Mouse (Mus musculus) B cell, adult 2 months (primary cell): ENCODE measurements around the gene Gm3187.
"Not testable (repeated sequence)": the region's sequence is repeated elsewhere in the genome, so short reads cannot be mapped to it uniquely, and the experiment has no call there.

ENCODE experiments used
- DNase-seq, 2 experiments: peaks; one replicate each; pipeline ENCODE4 v3.0.0; 2022

The Gm3187 gene

GRCm38 (mm10) chr14:5483907-5484306 is at the start of gene Gm3187:
Gene Gm3187, plus strand, starts transcription at chr14:5484207.
- not testable (repeated sequence) for DNase-seq

- not testable (repeated sequence) for DNase-seq
Measured at GRCm38 (mm10) chr14:5455367-5455766, 28.6 kb upstream of the Gm3187 start, which contains the start of gene Gm3194. Gene Gm3194, minus strand, starts transcription at chr14:5455467.

GRCm38 (mm10) chr14:5460469-5460868 is 23.5 kb upstream of the Gm3187 start:
- DNase-seq, result not testable (repeated sequence)

GRCm38 (mm10) chr14:5477730-5478129 is 6.3 kb upstream of the Gm3187 start, which contains the start of gene Gm8246:
Gene Gm8246, minus strand, starts transcription at chr14:5477830.
- not testable (repeated sequence) for DNase-seq

DNA sequence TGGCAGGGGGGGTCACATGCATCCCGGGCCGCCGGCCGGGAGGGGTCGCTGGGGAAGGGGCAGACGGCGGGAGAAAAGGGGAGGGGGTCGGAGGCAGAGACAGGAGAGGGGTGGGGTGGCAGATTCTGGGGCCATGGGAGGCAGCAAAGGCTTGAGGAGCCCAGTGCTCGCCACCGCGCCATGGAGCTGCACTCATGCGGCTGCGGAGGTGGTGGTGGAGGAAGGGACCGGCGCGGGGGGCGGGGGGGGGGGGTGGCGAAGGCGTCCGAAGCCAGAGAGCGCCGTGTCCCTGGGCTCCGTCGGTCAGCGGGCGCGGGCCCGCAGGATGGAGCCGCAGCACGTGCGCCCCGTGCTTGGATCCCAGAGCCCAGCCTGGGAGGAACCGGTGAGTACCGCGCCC is 17.4 kb downstream of the Gm3187 start, which contains the start of gene Gm3488:
TSS of gene Gm3488 (plus strand) at position 301 of the 400 bp plus-strand sequence.
- DNase-seq, result not testable (repeated sequence)

DNA sequence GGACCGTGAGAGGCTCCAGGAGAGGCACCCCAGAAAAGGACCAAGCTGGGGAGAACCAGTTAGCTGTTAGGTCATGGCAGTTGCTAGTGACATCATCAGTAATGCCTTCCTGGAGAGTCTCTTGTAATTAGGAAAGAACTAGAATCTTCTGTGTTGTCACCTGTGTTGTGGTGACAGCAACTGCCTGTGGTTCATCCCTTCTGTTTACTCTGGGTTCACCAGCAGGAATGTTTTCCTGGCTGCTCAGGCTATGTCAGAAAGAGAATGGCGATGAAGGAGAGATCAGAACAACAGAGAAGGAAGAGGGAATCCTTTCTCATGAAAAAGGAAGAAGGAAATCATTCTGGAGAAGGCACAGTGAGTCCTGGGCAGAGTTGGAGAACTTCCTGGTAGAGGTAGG is 54.2 kb downstream of the Gm3187 start, which contains the start of gene Gm3532:
TSS of gene Gm3532 (plus strand) at position 301 of the 400 bp plus-strand sequence.
- DNase-seq, result not testable (repeated sequence)
